Mouse (Mus musculus) lung, postnatal 0 days (tissue): ENCODE data around the gene Slc35e4.

ENCODE experiments used
- CTCF ChIP-seq: IDR thresholded peaks from 2 replicates; pipeline ENCODE4 v1.5.1; 2016; ENCODE audit warnings: antibody characterized with exemption, mild to moderate bottlenecking
- EP300 ChIP-seq: IDR thresholded peaks from 2 replicates; pipeline ENCODE4 v1.6.1; 2016; ENCODE audit warnings: antibody characterized with exemption, mild to moderate bottlenecking, control low read depth

DNA sequence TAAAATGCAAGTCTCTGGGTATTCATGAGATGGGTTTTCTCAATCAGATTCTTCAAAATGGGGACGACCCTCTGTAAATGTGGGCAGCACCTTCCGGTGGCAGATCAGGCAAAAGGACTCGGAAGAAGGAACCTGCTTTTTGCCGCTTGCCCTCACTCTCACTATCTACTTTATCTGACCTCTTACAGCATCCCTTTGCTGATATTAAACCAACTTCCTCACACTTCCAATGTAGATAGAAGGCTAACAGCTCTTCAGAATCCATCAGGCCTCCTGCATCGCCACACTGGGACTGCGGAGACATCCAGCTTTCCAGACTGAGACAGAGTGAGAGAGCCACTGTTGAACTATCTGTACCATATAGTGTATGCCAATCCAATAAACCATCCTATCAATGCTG lies 8.3 kb upstream of the Slc35e4 start:
- no peak for TF ChIP-seq CTCF
- TF ChIP-seq EP300 = no peak
